In the genomic region with DNA sequence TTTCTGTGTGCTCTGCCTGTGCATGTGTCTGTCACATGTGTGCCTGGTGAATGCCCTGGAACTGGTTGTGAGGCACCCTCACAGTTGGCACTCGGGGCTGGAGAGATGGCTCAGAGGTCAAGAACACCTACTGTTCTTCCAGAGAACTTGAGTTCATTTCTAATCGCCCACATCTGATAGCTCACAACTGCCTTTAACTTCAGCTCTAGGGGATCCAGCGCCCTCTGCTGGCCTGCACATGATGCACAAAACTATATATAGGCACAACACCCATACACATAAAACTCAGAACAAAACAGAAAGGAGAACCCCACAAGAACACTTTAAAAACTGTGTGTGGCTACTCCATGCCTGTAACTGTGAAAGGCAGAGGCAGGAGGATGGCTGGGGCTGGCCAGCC, we compare ENCODE assay signal across 8 mouse cellular contexts. TPM values are rescaled to one million over a fixed set of nuclear protein-coding genes. Genes with fewer than 3 reads are reported as not detected.
DNase-seq lines count a peak whose midpoint lies in the region; ATAC-seq lines count a peak whose summit lies in the region.

No protein-coding gene starts in this region.

- peak; percentile 62 for ATAC-seq in megakaryocyte progenitor cell, adult 5-6 weeks (replicated peaks; ENCODE audit: poor library complexity)

- DNase-seq in frontal cortex, postnatal 25 days (ENCODE audit: low spot score in 2 of 2) = peak; percentile 34 to 47
- DNase-seq in frontal cortex, postnatal 14 days (ENCODE audit: low spot score in 2 of 2) = no peak
- DNase-seq in right cerebral cortex, adult 2 months (ENCODE audit: low spot score in 2 of 2) = peak; percentile 40 to 43
- no peak for DNase-seq in right cerebral cortex, postnatal 36 days (ENCODE audit: low spot score in 2 of 2)
- peak; percentile 75 for DNase-seq in c-Kit-positive CD71-positive TER-119-positive erythroid progenitor cells, embryonic 14.5 days (ENCODE audit: low spot score)
- peak; percentile 70 to 72 for DNase-seq in kidney, postnatal 25 days
- peak; percentile 82 for DNase-seq in thymus, postnatal 4 days

RNA-seq across cellular contexts. Expression of a gene that starts 11.8 kb away (rescaled TPM):
- total RNA-seq in megakaryocyte progenitor cell, adult 5-6 weeks (2015) = 65.5 and 73.4 TPM in 2 replicates
- total RNA-seq in megakaryocyte progenitor cell, adult 5-6 weeks (2017) = 33.5 and 36.9 TPM in 2 replicates

RNA-seq across cellular contexts. Expression of a gene that starts 12.1 kb away (rescaled TPM):
- total RNA-seq in megakaryocyte progenitor cell, adult 5-6 weeks (2015) = 5.9 and 6.8 TPM in 2 replicates
- 2.8 and 4.4 TPM in 2 replicates for total RNA-seq in megakaryocyte progenitor cell, adult 5-6 weeks (2017)

RNA-seq across cellular contexts. Expression of a gene that starts 15.1 kb away (rescaled TPM):
- 9.6 and 11.7 TPM in 2 replicates for total RNA-seq in megakaryocyte progenitor cell, adult 5-6 weeks (2015)
- 30.2 and 32.6 TPM in 2 replicates for total RNA-seq in megakaryocyte progenitor cell, adult 5-6 weeks (2017)

RNA-seq across cellular contexts. Expression of a gene that starts 26.3 kb away (rescaled TPM):
- 11.0 and 11.7 TPM in 2 replicates for total RNA-seq in megakaryocyte progenitor cell, adult 5-6 weeks (2015)
- total RNA-seq in megakaryocyte progenitor cell, adult 5-6 weeks (2017) = 13.4 and 18.1 TPM in 2 replicates

RNA-seq across cellular contexts. Expression of a gene that starts 40.0 kb away (rescaled TPM):
- total RNA-seq in megakaryocyte progenitor cell, adult 5-6 weeks (2015) = 0.22 TPM in 1 of 2 replicates, not detected in the other
- total RNA-seq in megakaryocyte progenitor cell, adult 5-6 weeks (2017) = 0.74 and 2.5 TPM in 2 replicates

Comparison
In these comparisons a context has a peak if more than half of its experiments do, and no peak if none do; other contexts are left out.
1. DNase-seq: peak in frontal cortex, postnatal 25 days (2 of 2), right cerebral cortex, adult 2 months (2 of 2), c-Kit-positive CD71-positive TER-119-positive erythroid progenitor cells, embryonic 14.5 days (single experiment), kidney, postnatal 25 days (2 of 2) and thymus, postnatal 4 days (single experiment); none in frontal cortex, postnatal 14 days (0 of 2) and right cerebral cortex, postnatal 36 days (0 of 2).